Mouse (Mus musculus): ENCODE data around the gene Sergef. TPM values are rescaled to one million over a fixed set of nuclear protein-coding genes. Genes with fewer than 3 reads are reported as not detected.

Sergef gene
- total RNA-seq, 2 experiments from 2014 or later, result 0.23 to 4.6 TPM

- no peak for ATAC-seq (replicated peaks; ENCODE audit: low FRiP score, poor library complexity, severe bottlenecking)
Observed at GRCm38 (mm10) chr7:46512792-46513191, 126.8 kb downstream of the Sergef start.

DNA sequence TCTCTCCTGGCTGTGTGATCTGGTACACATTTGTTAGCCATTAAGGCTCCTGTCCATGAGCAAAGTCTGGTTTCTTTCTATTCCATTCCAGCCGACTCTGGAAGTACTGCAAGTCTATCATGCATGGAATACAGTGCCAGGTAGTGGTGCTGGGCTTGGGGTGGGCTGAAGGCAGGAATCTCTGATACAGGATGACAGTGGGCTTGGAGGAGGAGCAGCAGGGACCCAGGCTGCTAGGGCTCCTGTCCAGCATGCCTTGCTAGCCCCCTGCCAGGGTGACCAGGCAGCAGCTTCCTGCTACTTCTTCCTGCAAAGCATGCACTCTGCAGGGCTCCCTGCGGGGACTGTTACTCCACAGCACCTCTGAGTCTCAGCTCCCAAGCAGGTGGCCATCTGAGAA is 128.8 kb downstream of the Sergef start:
- ATAC-seq (replicated peaks; ENCODE audit: low FRiP score, poor library complexity, severe bottlenecking), result no peak

- ATAC-seq (replicated peaks; ENCODE audit: low FRiP score, poor library complexity, severe bottlenecking), result no peak
Observed at GRCm38 (mm10) chr7:46509391-46510310, 130.0 kb downstream of the Sergef start.

DNA sequence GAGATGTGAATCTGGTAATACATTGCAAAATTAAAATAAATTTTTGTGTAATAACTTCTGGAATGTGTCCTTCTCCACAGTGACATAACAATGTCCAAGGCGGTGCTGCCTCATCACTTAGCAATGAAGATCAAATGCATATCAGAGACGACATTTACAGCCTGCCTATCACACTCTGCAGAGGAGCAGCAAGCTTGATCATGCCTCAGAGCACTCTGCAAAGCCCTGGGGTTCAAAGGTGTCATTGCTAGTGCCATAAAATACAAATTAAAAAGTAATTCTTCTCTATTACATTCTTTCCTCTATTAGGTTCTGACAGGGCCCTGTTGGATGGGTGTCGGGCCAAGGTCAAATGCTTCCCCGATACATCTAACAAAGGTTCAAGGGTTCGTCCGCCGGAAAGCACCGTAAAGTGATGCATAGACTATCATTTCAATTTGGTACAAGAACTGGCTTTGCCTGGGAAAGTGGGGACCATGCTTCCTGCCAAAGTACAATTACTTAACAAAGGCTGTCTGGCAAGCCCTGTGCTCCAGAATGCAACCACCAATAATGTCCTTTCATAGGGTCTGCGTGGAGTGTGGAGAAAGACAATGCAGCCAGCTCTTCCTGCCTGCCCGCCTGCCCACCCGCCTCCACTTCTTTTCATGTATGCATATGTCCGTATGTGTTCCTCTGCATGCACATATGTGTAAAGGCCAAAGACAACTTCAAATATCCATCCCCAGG is 130.9 kb downstream of the Sergef start:
- ATAC-seq (replicated peaks; ENCODE audit: low FRiP score, poor library complexity, severe bottlenecking), result no peak

- no peak for ATAC-seq (replicated peaks; ENCODE audit: low FRiP score, poor library complexity, severe bottlenecking)
Observed at GRCm38 (mm10) chr7:46504157-46504556, 135.4 kb downstream of the Sergef start.

- no peak for ATAC-seq (replicated peaks; ENCODE audit: low FRiP score, poor library complexity, severe bottlenecking)
Observed at GRCm38 (mm10) chr7:46502650-46503049, 137.0 kb downstream of the Sergef start.

DNA sequence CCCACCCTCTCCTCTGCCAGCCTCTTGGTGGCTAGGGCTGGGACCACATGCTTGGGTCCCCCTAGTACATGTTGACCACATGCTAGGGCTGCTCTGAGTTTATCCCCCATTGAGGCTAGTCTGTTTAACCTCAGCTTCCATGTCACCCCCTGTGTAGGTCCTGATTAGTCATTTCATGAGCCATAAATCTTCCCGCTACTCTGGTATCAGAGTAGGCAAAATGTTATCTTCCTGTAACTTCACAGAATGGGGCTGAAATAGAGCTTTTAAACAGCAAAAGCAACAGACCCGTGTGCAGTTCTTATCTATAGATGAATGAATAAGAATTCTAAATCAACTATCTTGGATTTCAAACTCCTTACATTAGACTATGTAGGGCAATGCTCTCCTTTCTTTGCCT is 138.1 kb downstream of the Sergef start:
- ATAC-seq (replicated peaks; ENCODE audit: low FRiP score, poor library complexity, severe bottlenecking), result no peak

- no peak for ATAC-seq (replicated peaks; ENCODE audit: low FRiP score, poor library complexity, severe bottlenecking)
Observed at GRCm38 (mm10) chr7:46499561-46499960, 140.0 kb downstream of the Sergef start.

GRCm38 (mm10) chr7:46492134-46492678 is 147.4 kb downstream of the Sergef start:
- no peak for ATAC-seq (replicated peaks; ENCODE audit: low FRiP score, poor library complexity, severe bottlenecking)

- no peak for ATAC-seq (replicated peaks; ENCODE audit: low FRiP score, poor library complexity, severe bottlenecking)
Observed at GRCm38 (mm10) chr7:46487354-46487753, 152.3 kb downstream of the Sergef start.

DNA sequence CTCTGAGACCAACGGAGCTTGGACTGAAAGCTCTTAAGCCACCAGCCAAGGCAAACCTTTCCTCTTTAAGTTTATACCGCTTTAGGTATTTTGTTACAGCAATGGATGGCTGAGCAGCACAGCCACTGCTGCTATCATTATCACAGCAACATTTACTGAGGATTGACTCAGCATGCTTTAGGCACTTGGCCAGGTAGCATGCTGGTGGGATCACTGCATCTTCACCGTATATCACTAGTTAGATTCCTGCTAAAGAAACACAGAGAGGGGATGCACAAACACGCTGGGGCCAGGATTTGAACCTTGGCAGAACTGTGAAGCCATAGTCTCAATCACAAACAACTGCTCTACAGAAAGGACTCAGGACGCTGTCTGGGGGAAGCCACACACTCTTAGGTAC is 152.8 kb downstream of the Sergef start:
- no peak for ATAC-seq (replicated peaks; ENCODE audit: low FRiP score, poor library complexity, severe bottlenecking)

- ATAC-seq (replicated peaks; ENCODE audit: low FRiP score, poor library complexity, severe bottlenecking), result no peak
Observed at GRCm38 (mm10) chr7:46484223-46484622, 155.4 kb downstream of the Sergef start.

- ATAC-seq (replicated peaks; ENCODE audit: low FRiP score, poor library complexity, severe bottlenecking), result no peak
Observed at GRCm38 (mm10) chr7:46483050-46483449, 156.6 kb downstream of the Sergef start.

GRCm38 (mm10) chr7:46482099-46482531 is 157.5 kb downstream of the Sergef start:
- ATAC-seq (replicated peaks; ENCODE audit: low FRiP score, poor library complexity, severe bottlenecking), result no peak

DNA sequence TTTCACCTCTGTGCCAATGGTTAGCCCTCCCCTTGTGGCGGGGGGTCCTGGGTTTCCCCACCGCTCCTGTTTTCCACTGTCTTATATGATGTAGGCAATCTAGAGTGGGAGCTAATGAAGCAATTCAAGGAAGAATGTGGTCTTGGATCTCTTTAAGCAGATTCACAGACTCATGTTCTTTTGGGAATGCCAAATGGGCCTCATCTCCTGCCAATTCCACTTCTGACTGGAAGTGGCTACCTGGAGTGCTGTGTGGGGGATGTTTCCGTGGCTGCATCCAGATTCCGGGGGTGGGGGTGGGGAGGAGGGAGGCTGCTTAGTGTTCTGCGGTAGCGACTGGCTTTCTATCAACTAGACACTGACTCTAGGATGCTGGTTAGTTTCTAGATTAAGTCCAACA is 159.8 kb downstream of the Sergef start:
- no peak for ATAC-seq (replicated peaks; ENCODE audit: low FRiP score, poor library complexity, severe bottlenecking)

DNA sequence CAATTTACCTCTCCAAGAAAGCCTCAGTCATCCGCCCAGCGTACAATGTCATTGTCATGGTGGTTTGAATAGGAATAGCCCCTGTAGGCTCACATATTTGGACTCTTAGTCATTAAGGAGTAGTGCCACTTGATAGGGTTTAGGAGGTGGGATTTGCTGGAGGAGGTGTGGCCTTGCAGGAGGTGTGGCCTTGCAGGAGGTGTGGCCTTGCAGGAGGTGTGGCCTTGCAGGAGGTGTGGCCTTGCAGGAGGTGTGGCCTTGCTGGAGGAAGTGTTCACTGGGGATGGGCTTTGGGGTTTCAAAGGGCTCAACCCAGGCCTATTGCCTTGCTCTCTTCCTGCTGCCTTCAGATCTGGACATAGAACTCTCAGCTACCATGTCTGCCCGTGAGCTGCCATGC is 162.2 kb downstream of the Sergef start:
- no peak for ATAC-seq (replicated peaks; ENCODE audit: low FRiP score, poor library complexity, severe bottlenecking)

DNA sequence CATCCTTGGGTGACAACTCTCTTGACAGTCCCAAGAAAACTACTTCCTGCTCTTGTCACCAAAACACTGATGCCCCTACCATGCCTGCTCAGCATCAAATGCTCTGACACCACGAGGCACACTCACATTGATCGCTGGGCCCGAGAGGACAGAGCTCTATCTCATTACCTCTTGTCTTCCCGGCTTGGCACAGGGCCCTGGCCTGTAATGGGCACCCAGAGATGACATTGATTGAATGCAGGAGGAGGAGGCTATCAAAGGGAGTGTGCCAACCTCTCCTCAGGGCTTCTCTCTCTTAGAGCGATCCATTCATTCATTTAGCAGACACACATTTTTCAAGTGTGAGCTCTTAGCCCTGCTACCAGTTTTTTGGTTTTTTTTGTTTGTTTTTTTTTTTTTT is 164.1 kb downstream of the Sergef start:
- no peak for ATAC-seq (replicated peaks; ENCODE audit: low FRiP score, poor library complexity, severe bottlenecking)

DNA sequence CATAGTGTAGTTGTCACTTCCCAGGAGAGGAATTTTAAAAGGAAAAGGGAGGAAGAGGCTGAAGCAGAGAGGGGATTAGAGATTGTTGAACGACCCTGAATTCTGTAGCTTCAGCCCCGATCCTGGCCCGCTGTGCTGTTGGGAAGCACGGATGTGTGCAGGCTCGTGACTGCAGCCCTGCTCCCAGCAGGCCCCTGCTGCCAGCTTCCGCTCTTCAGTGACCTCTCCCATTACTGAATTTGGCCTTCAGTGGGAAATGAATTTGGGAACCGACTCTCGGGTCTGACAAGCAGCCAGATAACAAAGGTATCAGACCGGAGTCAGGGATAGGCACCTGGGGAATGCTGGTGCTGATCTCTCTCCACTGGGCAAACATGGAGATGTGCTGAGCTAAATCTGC is 166.5 kb downstream of the Sergef start:
- no peak for ATAC-seq (replicated peaks; ENCODE audit: low FRiP score, poor library complexity, severe bottlenecking)

DNA sequence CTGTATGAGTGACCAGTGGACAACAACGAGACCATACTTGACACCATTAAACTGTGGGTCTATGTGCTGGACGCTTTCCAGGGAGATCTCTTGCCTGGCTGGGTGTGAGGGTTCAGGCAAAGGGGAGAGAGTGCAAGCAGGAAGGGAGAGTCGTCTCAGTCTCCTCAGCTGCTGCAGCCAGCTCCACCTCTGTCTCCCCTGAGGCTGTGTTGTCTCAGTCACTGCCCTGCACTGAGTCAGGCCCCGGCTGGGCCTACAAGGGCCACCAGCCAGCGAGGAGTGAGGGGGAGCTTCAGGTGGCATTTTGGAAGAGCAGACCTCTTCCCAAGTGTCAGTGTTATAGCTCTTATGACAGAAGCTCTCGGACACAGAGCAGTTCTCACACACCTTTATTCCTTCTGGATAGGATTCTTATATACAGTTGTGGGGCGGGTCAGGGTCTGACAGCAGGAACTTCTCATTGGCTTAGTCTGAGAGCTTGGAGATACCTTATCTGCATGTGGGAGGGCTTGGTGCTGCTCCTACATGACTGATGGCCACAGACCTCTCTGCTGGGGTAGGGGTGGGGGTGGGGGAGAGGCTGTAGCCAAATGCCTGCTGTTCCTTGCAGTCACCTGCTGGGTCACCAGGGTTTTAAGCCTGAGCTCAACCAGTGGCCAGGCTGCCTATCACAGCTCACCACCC is 168.4 kb downstream of the Sergef start:
- no peak for ATAC-seq (replicated peaks; ENCODE audit: low FRiP score, poor library complexity, severe bottlenecking)

DNA sequence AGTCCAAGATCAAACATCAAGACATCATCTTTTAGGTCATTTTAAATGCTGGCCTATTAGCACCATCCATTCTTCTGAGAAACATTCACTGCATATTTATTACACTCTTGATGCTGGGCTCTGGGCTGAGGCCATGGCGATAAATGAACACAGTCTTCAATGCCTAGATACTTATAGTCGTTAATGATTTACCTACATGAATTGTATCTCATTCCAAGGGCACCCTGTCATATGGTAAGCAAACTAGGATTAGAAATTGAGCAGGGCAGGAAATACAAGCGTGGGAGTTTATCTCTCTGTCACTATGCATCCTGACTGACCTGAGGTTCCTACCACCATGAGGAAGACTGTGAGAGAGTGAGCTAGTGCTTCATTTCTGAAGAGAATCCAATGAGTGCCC is 170.1 kb downstream of the Sergef start:
- ATAC-seq (replicated peaks; ENCODE audit: low FRiP score, poor library complexity, severe bottlenecking), result no peak
